Mouse (Mus musculus) adrenal gland, postnatal 0 days (tissue): ENCODE measurements around the gene Kif23. TPM values are rescaled to one million over a fixed set of nuclear protein-coding genes. Genes with fewer than 3 reads are reported as not detected.

Experiments used
- polyA plus RNA-seq: library from polyadenylated mRNA; unstranded; fragments of >200 nt; fragmentation: Nextera tagmentation; extraction: Ambion mirVana; gene quantifications from 2 replicates; pipeline ENCODE4 v1.2.1, GENCODE M21; 2015

Kif23 gene
- 24.2 and 26.2 TPM in 2 replicates for polyA plus RNA-seq

GRCm38 (mm10) chr9:61946623-61947401, at the start of gene Kif23:
Gene Kif23 (minus strand): TSS chr9:61946774.

GRCm38 (mm10) chr9:61914203-61914916, 32.2 kb downstream of the Kif23 start, which contains the start of gene Rplp1:
Gene Rplp1 (minus strand): TSS chr9:61914542.

Other genes with a start within 250 kb of the Kif23 start
- gene Rplp1, start 32.2 kb downstream of the Kif23 start, polyA plus RNA-seq, result 1,598 and 2,296 TPM in 2 replicates
- 0.99 and 3.0 TPM in 2 replicates for gene Paqr5, start 80.1 kb upstream of the Kif23 start, polyA plus RNA-seq
- gene Glce, start 175.9 kb upstream of the Kif23 start, polyA plus RNA-seq, result 12.1 and 14.2 TPM in 2 replicates